Mouse (Mus musculus) myocyte (in vitro differentiated cells): ENCODE results near the gene 1700024G13Rik. TPM values are rescaled to one million over a fixed set of nuclear protein-coding genes. Genes with fewer than 3 reads are reported as not detected.
"Not testable (repeated sequence)": the region's sequence is repeated elsewhere in the genome, so short reads cannot be mapped to it uniquely, and the experiment has no call there.

Experiments used
- H3K27me3 ChIP-seq: one replicate; pipeline ENCODE4 v1.6.1; 2011; ENCODE audit not compliant: control insufficient read depth, insufficient read depth, insufficient read length
- H3K36me3 ChIP-seq: one replicate; pipeline ENCODE4 v1.6.1; 2011; ENCODE audit not compliant: control insufficient read depth, insufficient read depth
- H3K4me2 ChIP-seq: one replicate; pipeline ENCODE4 v1.6.1; 2011; ENCODE audit warnings: low read depth, control low read depth
- H3K4me3 ChIP-seq: one replicate; pipeline ENCODE4 v1.5.1; 2011; ENCODE audit warnings: mild to moderate bottlenecking, control low read depth, moderate library complexity
- H3K79me2 ChIP-seq: one replicate; pipeline ENCODE4 v1.6.1; 2011; ENCODE audit not compliant: control insufficient read depth, insufficient read depth
- H3ac ChIP-seq: one replicate; pipeline ENCODE4 v1.6.1; 2011; ENCODE audit not compliant: control insufficient read depth, insufficient read length
- CEBPB ChIP-seq: IDR thresholded peaks from 2 replicates; pipeline ENCODE4 v1.6.1; 2011; ENCODE audit warnings: mild to moderate bottlenecking, moderate library complexity; ENCODE audit not compliant: poor library complexity, insufficient read depth, severe bottlenecking
- E2F4 ChIP-seq: IDR thresholded peaks from one replicate; pipeline ENCODE4 v1.6.1; 2011; ENCODE audit warnings: mild to moderate bottlenecking, control low read depth, moderate library complexity; ENCODE audit not compliant: insufficient read depth
- MAX ChIP-seq: IDR thresholded peaks from one replicate; pipeline ENCODE4 v1.6.1; 2011; ENCODE audit warnings: low read depth, mild to moderate bottlenecking, control low read depth
- MYOD1 ChIP-seq, 3 experiments: IDR thresholded peaks; one replicate each; pipeline ENCODE4 v1.6.1; 2011; ENCODE audit warnings: control low read depth in 2 of 3, low read depth in 2 of 3, mild to moderate bottlenecking in 2 of 3, moderate library complexity in 1 of 3; ENCODE audit not compliant: insufficient read length in 2 of 3, control insufficient read depth in 1 of 3
- MYOG ChIP-seq, 3 experiments: IDR thresholded peaks; one replicate each; pipeline ENCODE4 v1.6.1; 2011; ENCODE audit warnings: control low read depth in 2 of 3, low read depth in 2 of 3, mild to moderate bottlenecking in 2 of 3; ENCODE audit not compliant: insufficient read length in 2 of 3, control insufficient read depth in 1 of 3, insufficient read depth in 1 of 3
- POLR2A ChIP-seq: IDR thresholded peaks from one replicate; pipeline ENCODE4 v1.6.1; 2011; ENCODE audit warnings: low read depth, mild to moderate bottlenecking, control low read depth, moderate library complexity; ENCODE audit not compliant: insufficient read length
- POLR2AphosphoS2 ChIP-seq: IDR thresholded peaks from one replicate; pipeline ENCODE4 v1.6.1; 2011; ENCODE audit warnings: low read depth, control low read depth; ENCODE audit not compliant: insufficient read length
- REST ChIP-seq: IDR thresholded peaks from one replicate; pipeline ENCODE4 v1.6.1; 2011; ENCODE audit warnings: mild to moderate bottlenecking, control low read depth, moderate library complexity; ENCODE audit not compliant: insufficient read depth, insufficient read length
- SRF ChIP-seq: IDR thresholded peaks from one replicate; pipeline ENCODE4 v1.6.1; 2011; ENCODE audit warnings: low read depth; ENCODE audit not compliant: control insufficient read depth, insufficient read length
- TCF12 ChIP-seq: IDR thresholded peaks from one replicate; pipeline ENCODE4 v1.6.1; 2011; ENCODE audit warnings: mild to moderate bottlenecking, control low read depth; ENCODE audit not compliant: poor library complexity, insufficient read depth, severe bottlenecking
- TCF3 ChIP-seq: IDR thresholded peaks from one replicate; pipeline ENCODE4 v1.6.1; 2011; ENCODE audit warnings: low read depth, control low read depth; ENCODE audit not compliant: insufficient read length
- USF1 ChIP-seq: IDR thresholded peaks from one replicate; pipeline ENCODE4 v1.6.1; 2011; ENCODE audit warnings: low read depth, mild to moderate bottlenecking, control low read depth, moderate library complexity
- polyA plus RNA-seq: library from polyadenylated mRNA; unstranded; fragments of >200 nt; fragmentation: generic; extraction: Trizol; gene quantifications from one replicate; pipeline ENCODE4 v1.2.1, GENCODE M21; 2012; ENCODE audit warnings: missing spikeins

The 1700024G13Rik gene
- polyA plus RNA-seq, 1 experiment, result not detected

GRCm38 (mm10) chr14:32412075-32412474 is 23.9 kb upstream of the 1700024G13Rik start:
- Histone ChIP-seq H3K4me3 (no peak overlapping the region), H3ac (no peak overlapping the region), H3K4me2 (no peak overlapping the region), H3K79me2 (no peaks in the 10 kb centered on the region), H3K27me3 (peaks cover 16% of the 10 kb centered on the region), H3K36me3 (no peaks in the 10 kb centered on the region)
- TF ChIP-seq USF1 (no peak), POLR2AphosphoS2 (no peak), REST (no peak), E2F4 (no peak), MYOG (IDR thresholded peaks at IDR 0.05; ENCODE audit: control insufficient read depth in 1 of 3, insufficient read depth in 1 of 3, insufficient read length in 2 of 3, low read depth in 2 of 3) (no peak), SRF (no peak), MAX (no peak), POLR2A (no peak), TCF3 (no peak), CEBPB (no peak), MYOD1 (IDR thresholded peaks at IDR 0.05; ENCODE audit: control insufficient read depth in 1 of 3, insufficient read length in 2 of 3, low read depth in 2 of 3) (no peak), TCF12 (no peak)

- no peak overlapping the region for H3K4me3 ChIP-seq
- no peak for TF ChIP-seq REST
- no peak for TF ChIP-seq CEBPB
- TF ChIP-seq MAX, result no peak
- no peak for TF ChIP-seq POLR2A
- no peak for TF ChIP-seq MYOD1 (IDR thresholded peaks at IDR 0.05; ENCODE audit: control insufficient read depth in 1 of 3, insufficient read length in 2 of 3, low read depth in 2 of 3)
- TF ChIP-seq TCF12, result no peak
- TF ChIP-seq MYOG (IDR thresholded peaks at IDR 0.05; ENCODE audit: control insufficient read depth in 1 of 3, insufficient read depth in 1 of 3, insufficient read length in 2 of 3, low read depth in 2 of 3), result no peak
- TF ChIP-seq SRF, result no peak
- no peak for TF ChIP-seq TCF3
- TF ChIP-seq USF1, result no peak
- no peak for TF ChIP-seq E2F4
- no peak for TF ChIP-seq POLR2AphosphoS2
- H3ac ChIP-seq, result no peak overlapping the region
- H3K27me3 ChIP-seq, result peaks cover 30% of the 10 kb centered on the region
- H3K36me3 ChIP-seq, result no peaks in the 10 kb centered on the region
- H3K4me2 ChIP-seq, result no peak overlapping the region
- no peaks in the 10 kb centered on the region for H3K79me2 ChIP-seq
These were observed 21.9 kb upstream of the 1700024G13Rik start for GRCm38 (mm10) chr14:32410084-32410483.

DNA sequence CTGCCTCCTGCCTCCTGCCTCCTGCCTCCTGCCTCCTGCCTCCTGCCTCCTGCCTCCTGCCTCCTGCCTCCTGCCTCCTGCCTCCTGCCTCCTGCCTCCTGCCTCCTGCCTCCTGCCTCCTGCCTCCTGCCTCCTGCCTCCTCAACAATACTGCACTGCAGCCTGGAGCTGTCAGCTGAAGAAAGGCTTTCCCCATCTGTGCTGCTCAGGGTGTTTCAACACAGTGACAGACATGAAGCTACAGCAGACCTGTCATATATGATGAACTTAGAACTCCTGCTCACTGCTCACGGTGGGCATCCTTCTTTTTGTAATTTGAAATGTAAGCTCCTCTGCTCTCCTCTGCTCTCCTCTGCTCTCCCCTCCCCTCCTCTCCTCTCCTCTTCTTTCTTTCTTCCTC is 17.2 kb upstream of the 1700024G13Rik start:
- H3K36me3 ChIP-seq, H3K4me3 ChIP-seq, H3K4me2 ChIP-seq, H3K79me2 ChIP-seq, H3ac ChIP-seq: not testable (repeated sequence)
- peaks cover 22% of the 10 kb centered on the region for H3K27me3 ChIP-seq

DNA sequence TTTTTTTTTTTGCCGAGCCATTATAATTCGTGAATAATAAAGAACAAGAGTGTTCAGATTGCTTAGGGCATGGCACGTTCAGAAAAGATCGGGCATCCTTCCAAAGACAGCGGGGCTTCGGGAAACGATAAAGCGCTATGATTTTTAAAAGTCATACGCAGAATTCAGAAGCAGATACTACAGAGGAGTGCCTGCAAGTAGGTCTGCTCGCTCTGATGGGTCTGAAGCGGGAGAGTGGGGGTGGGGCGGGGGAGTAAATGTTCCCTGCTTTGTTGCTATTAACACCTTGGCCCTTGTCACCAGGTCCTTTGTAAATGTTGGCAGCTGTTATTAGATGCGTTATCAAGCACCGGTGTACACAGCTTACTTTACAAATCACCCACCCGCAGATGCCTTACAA is 6.6 kb downstream of the 1700024G13Rik start:
- Histone ChIP-seq H3K27me3 (peaks cover 42% of the 10 kb centered on the region), H3K4me2 (no peak overlapping the region), H3ac (no peak overlapping the region), H3K79me2 (no peaks in the 10 kb centered on the region), H3K4me3 (no peak overlapping the region), H3K36me3 (no peaks in the 10 kb centered on the region)
- TF ChIP-seq TCF3 (no peak), TCF12 (no peak), MYOG (IDR thresholded peaks at IDR 0.05; ENCODE audit: control insufficient read depth in 1 of 3, insufficient read depth in 1 of 3, insufficient read length in 2 of 3, low read depth in 2 of 3) (no peak), MAX (no peak), USF1 (no peak), MYOD1 (IDR thresholded peaks at IDR 0.05; ENCODE audit: control insufficient read depth in 1 of 3, insufficient read length in 2 of 3, low read depth in 2 of 3) (no peak)

DNA sequence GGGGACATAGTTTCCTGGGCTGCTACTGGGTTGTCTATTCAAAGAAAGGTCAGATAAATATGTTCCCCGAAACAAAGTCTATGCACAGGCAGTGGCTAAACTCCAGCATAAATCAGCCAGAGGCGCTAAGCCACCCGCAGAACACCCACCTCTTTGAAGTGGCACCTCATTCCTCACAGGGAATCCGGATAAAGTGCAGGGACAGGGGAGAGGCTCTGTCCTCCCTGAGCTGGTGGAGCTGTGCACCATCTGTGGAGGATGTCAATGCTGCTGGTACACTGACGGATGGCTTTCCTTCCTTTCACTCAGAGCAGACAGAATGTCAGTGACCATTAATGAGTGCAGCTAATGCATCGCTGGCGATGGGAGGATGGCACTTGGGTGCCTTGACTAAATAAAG is 7.1 kb downstream of the 1700024G13Rik start:
- Histone ChIP-seq H3K4me2 (no peak overlapping the region), H3K27me3 (peaks cover 47% of the 10 kb centered on the region)

More for the DNA sequence above, 7.1 kb downstream of the 1700024G13Rik start:
- TF ChIP-seq POLR2A (no peak), E2F4 (no peak), CEBPB (no peak), MYOG (IDR thresholded peaks at IDR 0.05; ENCODE audit: control insufficient read depth in 1 of 3, insufficient read depth in 1 of 3, insufficient read length in 2 of 3, low read depth in 2 of 3) (no peak), TCF12 (no peak), MYOD1 (IDR thresholded peaks at IDR 0.05; ENCODE audit: control insufficient read depth in 1 of 3, insufficient read length in 2 of 3, low read depth in 2 of 3) (no peak), POLR2AphosphoS2 (no peak), TCF3 (no peak), USF1 (no peak), SRF (no peak), MAX (no peak), REST (no peak)
- Histone ChIP-seq H3K79me2 (no peaks in the 10 kb centered on the region), H3K36me3 (no peaks in the 10 kb centered on the region), H3ac (no peak overlapping the region), H3K4me3 (no peak overlapping the region)
